Mouse (Mus musculus) intestine, postnatal 0 days (tissue): Measurements from ENCODE around the gene Mgea5. TPM values are rescaled to one million over a fixed set of nuclear protein-coding genes. Genes with fewer than 3 reads are reported as not detected.
A peak's percentile ranks its signal among the peaks of the same experiment; 100 is the strongest.

Experiments
- ATAC-seq: fragments of 200-750 bp; cut with Nextera tagmentation; 2 replicates; pipeline ENCODE4 v1.8.0; 2017; ENCODE audit warnings: mild to moderate bottlenecking, moderate TSS enrichment, moderate library complexity
- H3K27ac ChIP-seq: fragments of 300-500 bp; sonication (generic); 2 replicates; pipeline ENCODE4 v1.5.1; 2014; ENCODE audit warnings: mild to moderate bottlenecking, low read depth, low read length, moderate library complexity
- H3K27me3 ChIP-seq: fragments of 300-500 bp; sonication (generic); replicated peaks from 2 replicates; pipeline ENCODE4 v1.6.1; 2014; ENCODE audit warnings: low read length, mixed read lengths; ENCODE audit not compliant: control insufficient read depth, insufficient read depth
- H3K36me3 ChIP-seq: fragments of 300-500 bp; sonication (generic); 2 replicates; pipeline ENCODE4 v1.6.1; 2014; ENCODE audit warnings: mild to moderate bottlenecking, moderate library complexity; ENCODE audit not compliant: control insufficient read depth, insufficient read depth
- H3K4me1 ChIP-seq: fragments of 300-500 bp; sonication (generic); replicated peaks from 2 replicates; pipeline ENCODE4 v1.6.1; 2014; ENCODE audit warnings: antibody characterized with exemption, low read length, mixed read lengths; ENCODE audit not compliant: control insufficient read depth, insufficient read depth
- H3K4me2 ChIP-seq: fragments of 300-500 bp; sonication (generic); replicated peaks from 2 replicates; pipeline ENCODE4 v1.6.1; 2014; ENCODE audit warnings: low read depth, mild to moderate bottlenecking, moderate library complexity
- H3K4me3 ChIP-seq: fragments of 300-500 bp; sonication (generic); 2 replicates; pipeline ENCODE4 v1.5.1; 2014; ENCODE audit warnings: low read depth, low read length
- H3K9ac ChIP-seq: fragments of 300-500 bp; sonication (generic); 2 replicates; pipeline ENCODE4 v1.6.1; 2014; ENCODE audit warnings: mild to moderate bottlenecking, low read depth, low read length
- H3K9me3 ChIP-seq: fragments of 300-500 bp; sonication (generic); 2 replicates; pipeline ENCODE4 v1.6.1; 2016; ENCODE audit warnings: mixed run types; ENCODE audit not compliant: control insufficient read depth
- CTCF ChIP-seq: sonication (generic); IDR thresholded peaks from 2 replicates; pipeline ENCODE4 v1.5.1; 2016; ENCODE audit warnings: low read depth, mild to moderate bottlenecking, control low read depth, antibody characterized with exemption, moderate library complexity
- WGBS: fragments of 180-500 bp; shearing (Covaris S2); extraction: QIAGEN DNeasy Blood & Tissue Kit; methylation state at CpG from one replicate; pipeline ENCODE4 v1.1.7; 2014; 5-methylcytosine and 5-hydroxymethylcytosine counted together
- polyA plus RNA-seq: library from polyadenylated mRNA; unstranded; fragments of >200 nt; fragmentation: Nextera tagmentation; extraction: Ambion mirVana; gene quantifications from 2 replicates; pipeline ENCODE4 v1.2.1, GENCODE M21; 2015

Mgea5 gene
- 18.2 and 19.3 TPM in 2 replicates for polyA plus RNA-seq

DNA sequence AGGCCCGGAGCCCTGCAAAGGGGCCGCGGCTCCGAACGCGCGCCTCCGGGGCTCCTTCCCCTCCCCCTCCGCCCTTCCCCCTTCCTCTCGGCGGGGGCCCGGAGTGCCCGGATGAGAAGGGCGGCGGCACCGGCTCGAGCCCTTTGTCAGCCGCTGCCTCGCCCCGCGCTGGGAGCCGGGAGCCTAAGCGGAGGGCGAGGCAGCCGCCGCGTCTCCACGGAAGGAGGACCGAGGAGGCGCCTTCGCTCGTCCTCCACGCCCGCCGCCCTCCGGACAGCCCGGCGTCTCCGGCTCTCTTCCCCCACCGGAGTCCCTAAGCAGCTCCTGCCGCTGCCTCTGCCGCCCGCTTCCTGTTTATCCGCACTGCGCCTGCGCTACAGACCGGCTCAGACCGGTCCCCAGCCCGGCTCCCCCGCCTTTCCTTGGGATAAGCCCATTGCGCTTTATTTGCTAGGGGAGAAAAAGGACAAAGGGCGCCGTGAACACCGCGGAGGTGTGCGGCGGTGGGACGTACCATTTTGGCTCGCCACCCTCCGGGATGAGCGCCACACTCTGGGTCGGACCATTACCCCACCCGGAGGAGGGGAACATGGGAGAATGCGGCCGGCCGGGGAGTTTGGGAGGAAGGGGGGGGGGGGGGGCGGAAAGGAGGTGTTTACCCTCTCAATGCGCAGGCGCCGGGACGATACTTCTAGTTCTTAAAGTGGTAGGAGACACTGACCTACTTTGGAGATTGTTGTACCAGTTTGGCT lies at the start of gene Mgea5:
TSS of gene Mgea5 (minus strand) at position 657 of the 752 bp plus-strand sequence.
- peak within 1 kb of the TSS; percentile 97 for H3K4me3 ChIP-seq
- H3K27ac ChIP-seq, result peak within 1 kb of the TSS; percentile 97
- peak within 1 kb of the TSS; percentile 95 for H3K9ac ChIP-seq
- ATAC-seq, result peak; percentile 98
- no peak for TF ChIP-seq CTCF
- no peaks in the 10 kb centered on the region for H3K9me3 ChIP-seq
- H3K4me1 ChIP-seq, result 0 out of 2 replicates have a peak, but pooled peaks cover 7% of the 10 kb centered on the region
- H3K4me2 ChIP-seq, result peak within 1 kb of the TSS; percentile 73
- H3K27me3 ChIP-seq, result no peaks in the 10 kb centered on the region
- WGBS, result under 1% methylated on average over 63 of the region's 71 CpGs
- H3K36me3 ChIP-seq, result peaks cover 14% of the 10 kb centered on the region; the same call in 1 of the 2 replicates

DNA sequence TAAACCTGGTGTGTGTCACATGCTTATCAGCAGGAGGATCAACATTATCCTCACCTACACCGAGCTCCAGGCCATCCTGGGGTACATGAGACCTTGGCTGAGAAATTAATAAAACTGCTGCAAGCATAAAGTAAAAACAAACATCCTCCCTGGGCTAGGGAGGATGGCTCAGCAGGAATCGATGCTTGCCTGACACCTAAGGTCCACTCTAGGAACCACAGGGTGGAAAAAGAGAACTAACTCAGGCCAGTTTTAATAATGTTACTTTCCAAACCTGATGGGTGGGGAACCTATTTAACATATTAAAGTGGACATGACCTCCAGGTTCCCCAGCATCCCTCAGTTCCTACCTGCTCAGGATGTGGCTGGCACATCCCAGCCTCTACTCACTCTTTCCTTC lies 47.0 kb upstream of the Mgea5 start:
- no peaks in the 10 kb centered on the region for H3K4me1 ChIP-seq
- no peak overlapping the region for H3K4me2 ChIP-seq
- H3K9ac ChIP-seq, result no peak overlapping the region
- H3K36me3 ChIP-seq, result no peaks in the 10 kb centered on the region; the same call in 1 of the 2 replicates
- ATAC-seq, result no peak
- no peaks in the 10 kb centered on the region for H3K27me3 ChIP-seq
- 36% methylated on average over 2 of the region's 2 CpGs for WGBS
- peak; percentile 42 for TF ChIP-seq CTCF
- H3K9me3 ChIP-seq, result no peaks in the 10 kb centered on the region
- no peak overlapping the region for H3K4me3 ChIP-seq
- H3K27ac ChIP-seq, result no peak overlapping the region

DNA sequence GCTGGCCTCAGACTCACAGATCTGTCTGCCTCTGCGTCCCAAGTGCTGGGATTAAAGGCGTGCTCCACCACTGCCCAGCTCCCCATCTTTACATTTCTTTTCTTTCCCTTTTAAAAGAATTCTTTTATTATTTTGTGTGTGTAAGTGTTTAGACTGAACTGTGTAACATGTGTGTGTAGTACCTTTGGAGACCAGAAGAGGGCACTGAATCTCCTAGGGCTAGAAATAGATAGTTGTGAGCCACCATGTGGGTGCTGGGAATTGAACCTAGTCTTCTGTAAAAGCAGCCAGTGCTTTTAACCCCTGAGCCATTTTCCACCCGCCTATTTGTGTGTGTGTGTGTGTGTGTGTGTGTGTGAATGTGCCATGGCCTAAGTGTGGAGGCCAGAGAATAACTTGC lies 44.1 kb upstream of the Mgea5 start:
- H3K9ac ChIP-seq, result no peak overlapping the region
- no peak overlapping the region for H3K4me2 ChIP-seq
- WGBS, result 91% methylated on average over 3 of the region's 3 CpGs
- no peaks in the 10 kb centered on the region for H3K4me1 ChIP-seq
- H3K36me3 ChIP-seq, result no peaks in the 10 kb centered on the region; the same call in 1 of the 2 replicates
- no peak overlapping the region for H3K4me3 ChIP-seq
- no peaks in the 10 kb centered on the region for H3K9me3 ChIP-seq
- H3K27me3 ChIP-seq, result no peaks in the 10 kb centered on the region
- ATAC-seq, result no peak
- H3K27ac ChIP-seq, result peak overlapping the region; percentile 21; the same call in 1 of the 2 replicates
- peak; percentile 27 for TF ChIP-seq CTCF

DNA sequence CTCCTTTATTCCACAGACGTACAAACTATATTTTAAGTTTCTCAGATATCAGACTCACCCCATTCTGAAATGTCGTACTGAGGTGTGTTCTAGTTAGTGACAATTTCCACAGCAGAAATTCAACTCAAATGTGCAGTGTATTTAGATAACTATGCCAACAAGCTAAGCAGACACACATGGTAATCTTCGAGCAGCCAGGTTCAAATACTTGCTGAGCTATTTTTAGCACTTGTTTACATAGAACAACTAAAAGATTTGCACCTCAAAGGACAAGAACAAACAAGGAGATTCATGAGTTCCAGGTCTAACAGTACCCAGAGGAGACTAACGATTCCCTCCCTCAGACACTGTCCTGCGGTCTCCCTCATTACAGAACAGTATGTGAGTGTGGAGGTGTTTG lies 43.5 kb upstream of the Mgea5 start:
- no peak for TF ChIP-seq CTCF
- WGBS, result 50% methylated on average over 5 of the region's 5 CpGs
- no peak overlapping the region for H3K4me2 ChIP-seq
- no peaks in the 10 kb centered on the region; the same call in 1 of the 2 replicates for H3K36me3 ChIP-seq
- no peak for ATAC-seq
- H3K9ac ChIP-seq, result no peak overlapping the region
- H3K4me1 ChIP-seq, result no peaks in the 10 kb centered on the region
- H3K9me3 ChIP-seq, result no peaks in the 10 kb centered on the region
- H3K27ac ChIP-seq, result peak overlapping the region; percentile 21; the same call in 1 of the 2 replicates
- H3K27me3 ChIP-seq, result no peaks in the 10 kb centered on the region
- H3K4me3 ChIP-seq, result no peak overlapping the region

DNA sequence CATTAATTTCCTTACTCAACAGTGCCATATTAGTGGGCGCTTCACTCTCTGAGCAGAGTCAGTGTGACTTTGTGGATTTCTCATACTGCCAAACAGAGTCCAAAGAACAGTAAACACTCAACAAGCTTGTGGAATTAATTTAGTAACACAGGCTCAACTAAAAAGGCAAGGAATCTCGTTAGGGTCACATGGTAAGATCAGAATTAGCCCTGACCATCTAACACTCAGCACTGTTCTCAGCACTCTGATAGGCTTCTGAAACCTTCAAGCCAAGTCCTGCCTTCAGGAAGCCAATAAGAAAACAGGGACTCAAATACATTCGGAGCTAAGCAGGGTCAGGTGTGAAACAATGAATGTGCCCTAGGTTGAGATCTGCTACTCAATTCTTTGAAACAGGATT lies 42.5 kb upstream of the Mgea5 start:
- WGBS, result 73% methylated on average over 3 of the region's 3 CpGs
- TF ChIP-seq CTCF, result no peak
- Histone ChIP-seq H3K27me3 (no peaks in the 10 kb centered on the region), H3K27ac (no peak overlapping the region), H3K36me3 (no peaks in the 10 kb centered on the region; the same call in 1 of the 2 replicates), H3K9me3 (no peaks in the 10 kb centered on the region), H3K4me2 (no peak overlapping the region), H3K9ac (no peak overlapping the region), H3K4me1 (no peaks in the 10 kb centered on the region), H3K4me3 (no peak overlapping the region)
- ATAC-seq, result no peak

DNA sequence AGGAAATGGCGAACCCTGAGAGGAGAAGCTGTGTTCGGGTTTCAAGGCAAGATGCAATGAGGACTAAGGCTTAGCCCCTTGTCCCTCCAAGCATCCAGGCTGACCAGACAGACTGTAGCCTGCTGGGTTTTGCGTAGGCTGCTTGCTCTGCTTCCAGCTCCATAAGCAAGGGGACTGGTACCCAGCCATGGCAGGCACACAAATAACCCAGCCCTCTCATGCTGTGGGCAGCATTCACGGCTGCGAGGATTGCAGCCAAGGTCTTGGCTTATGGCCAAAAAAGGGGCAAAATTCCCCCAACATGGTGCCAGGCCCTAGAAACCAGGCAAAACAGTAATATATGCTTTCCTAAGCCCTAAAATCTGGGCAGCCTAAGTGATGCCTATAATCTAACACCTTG lies 38.2 kb upstream of the Mgea5 start:
- H3K36me3 ChIP-seq, result peaks cover 17% of the 10 kb centered on the region
- H3K4me3 ChIP-seq, result no peak overlapping the region
- no peak overlapping the region for H3K27ac ChIP-seq
- H3K4me1 ChIP-seq, result no peaks in the 10 kb centered on the region
- no peak for ATAC-seq
- H3K9ac ChIP-seq, result no peak overlapping the region
- WGBS, result 75% methylated on average over 5 of the region's 5 CpGs
- H3K4me2 ChIP-seq, result no peak overlapping the region
- no peaks in the 10 kb centered on the region for H3K27me3 ChIP-seq
- TF ChIP-seq CTCF, result no peak
- H3K9me3 ChIP-seq, result no peaks in the 10 kb centered on the region
